Mouse (Mus musculus): Measurements from ENCODE around the gene Trim41. TPM values are rescaled to one million over a fixed set of nuclear protein-coding genes. Genes with fewer than 3 reads are reported as not detected.

Gene Trim41
- polyA plus RNA-seq, 1 experiment from 2014 or later, result 5.7 TPM

DNA sequence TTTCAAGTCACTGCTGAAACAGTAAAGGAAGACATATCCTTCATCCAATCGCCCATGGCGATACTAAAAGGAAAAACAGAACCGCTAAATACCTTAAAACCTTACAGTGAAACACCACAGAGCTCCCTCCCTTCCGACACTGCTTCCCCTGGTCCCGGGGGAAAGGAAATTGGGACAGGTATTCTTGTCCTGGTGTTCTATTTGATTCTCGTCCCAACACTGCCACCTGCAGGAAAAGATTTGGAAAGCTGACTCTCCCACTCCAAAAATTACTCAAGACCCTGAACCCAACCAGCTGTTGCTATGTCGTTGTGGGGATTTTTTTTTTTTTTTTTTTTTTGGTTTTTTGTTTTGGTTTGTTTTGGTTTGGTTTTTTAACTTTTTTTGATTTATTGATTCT, 41.7 kb downstream of the Trim41 start:
- Histone ChIP-seq H3K27me3 (ENCODE audit: control insufficient read depth, insufficient read depth, low read length) (no peaks in the 10 kb centered on the region), H3K9ac (ENCODE audit: low read length) (no peak overlapping the region), H3K36me3 (ENCODE audit: control insufficient read depth, insufficient read depth, low read length) (no peaks in the 10 kb centered on the region), H3K4me3 (replicated peaks; ENCODE audit: low read length) (0 out of 2 replicates have a peak overlapping the region, but pooled peaks have one; percentile 14), H3K4me1 (ENCODE audit: control insufficient read depth, insufficient read depth, low read length) (no peaks in the 10 kb centered on the region), H3K4me2 (ENCODE audit: low read depth, low read length) (no peak overlapping the region), H3K27ac (ENCODE audit: low read length) (no peak overlapping the region), H3K9me3 (replicated peaks; ENCODE audit: control insufficient read depth, low read length) (no peaks in the 10 kb centered on the region)
- no peak for ATAC-seq (ENCODE audit: insufficient read depth, low FRiP score)
- WGBS, result 1% methylated on average over 7 of the region's 7 CpGs

- no peaks in the 10 kb centered on the region for H3K9me3 ChIP-seq (replicated peaks; ENCODE audit: control insufficient read depth, low read length)
- H3K4me1 ChIP-seq (ENCODE audit: control insufficient read depth, insufficient read depth, low read length), result no peaks in the 10 kb centered on the region
- 34% methylated on average over 17 of the region's 17 CpGs for WGBS
- no peaks in the 10 kb centered on the region for H3K36me3 ChIP-seq (ENCODE audit: control insufficient read depth, insufficient read depth, low read length)
- H3K27me3 ChIP-seq (ENCODE audit: control insufficient read depth, insufficient read depth, low read length), result no peaks in the 10 kb centered on the region
- no peak overlapping the region for H3K9ac ChIP-seq (ENCODE audit: low read length)
- H3K27ac ChIP-seq (ENCODE audit: low read length), result no peak overlapping the region
- ATAC-seq (ENCODE audit: insufficient read depth, low FRiP score), result no peak
- H3K4me3 ChIP-seq (replicated peaks; ENCODE audit: low read length), result 0 out of 2 replicates have a peak overlapping the region, but pooled peaks have one; percentile 3
- H3K4me2 ChIP-seq (ENCODE audit: low read depth, low read length), result no peak overlapping the region
These were observed 42.5 kb downstream of the Trim41 start for GRCm38 (mm10) chr11:48774443-48775298.

- Histone ChIP-seq H3K36me3 (ENCODE audit: control insufficient read depth, insufficient read depth, low read length) (no peaks in the 10 kb centered on the region), H3K4me3 (replicated peaks; ENCODE audit: low read length) (no peak overlapping the region), H3K27me3 (ENCODE audit: control insufficient read depth, insufficient read depth, low read length) (no peaks in the 10 kb centered on the region), H3K9me3 (replicated peaks; ENCODE audit: control insufficient read depth, low read length) (no peaks in the 10 kb centered on the region), H3K4me2 (ENCODE audit: low read depth, low read length) (no peak overlapping the region), H3K9ac (ENCODE audit: low read length) (no peak overlapping the region), H3K4me1 (ENCODE audit: control insufficient read depth, insufficient read depth, low read length) (no peaks in the 10 kb centered on the region), H3K27ac (ENCODE audit: low read length) (no peak overlapping the region)
- WGBS, result 6% methylated on average over 2 of the region's 2 CpGs
- ATAC-seq (ENCODE audit: insufficient read depth, low FRiP score), result no peak
These were observed 45.5 kb downstream of the Trim41 start for GRCm38 (mm10) chr11:48771691-48772090.

GRCm38 (mm10) chr11:48767195-48767876, 49.8 kb downstream of the Trim41 start:
- H3K36me3 ChIP-seq (ENCODE audit: control insufficient read depth, insufficient read depth, low read length), result no peaks in the 10 kb centered on the region
- H3K4me3 ChIP-seq (replicated peaks; ENCODE audit: low read length), result no peak overlapping the region
- no peak for ATAC-seq (ENCODE audit: insufficient read depth, low FRiP score)
- H3K4me1 ChIP-seq (ENCODE audit: control insufficient read depth, insufficient read depth, low read length), result no peaks in the 10 kb centered on the region
- no peaks in the 10 kb centered on the region for H3K9me3 ChIP-seq (replicated peaks; ENCODE audit: control insufficient read depth, low read length)
- H3K27me3 ChIP-seq (ENCODE audit: control insufficient read depth, insufficient read depth, low read length), result no peaks in the 10 kb centered on the region
- H3K4me2 ChIP-seq (ENCODE audit: low read depth, low read length), result no peak overlapping the region
- no peak overlapping the region for H3K27ac ChIP-seq (ENCODE audit: low read length)
- 84% methylated on average over 14 of the region's 14 CpGs for WGBS
- no peak overlapping the region for H3K9ac ChIP-seq (ENCODE audit: low read length)

GRCm38 (mm10) chr11:48764119-48764518, 53.0 kb downstream of the Trim41 start:
- Histone ChIP-seq H3K27ac (ENCODE audit: low read length) (no peak overlapping the region), H3K27me3 (ENCODE audit: control insufficient read depth, insufficient read depth, low read length) (no peaks in the 10 kb centered on the region), H3K4me1 (ENCODE audit: control insufficient read depth, insufficient read depth, low read length) (no peaks in the 10 kb centered on the region), H3K9ac (ENCODE audit: low read length) (no peak overlapping the region), H3K9me3 (replicated peaks; ENCODE audit: control insufficient read depth, low read length) (no peaks in the 10 kb centered on the region), H3K4me2 (ENCODE audit: low read depth, low read length) (no peak overlapping the region), H3K36me3 (ENCODE audit: control insufficient read depth, insufficient read depth, low read length) (no peaks in the 10 kb centered on the region), H3K4me3 (replicated peaks; ENCODE audit: low read length) (no peak overlapping the region)
- ATAC-seq (ENCODE audit: insufficient read depth, low FRiP score), result no peak
- 88% methylated on average over 9 of the region's 9 CpGs for WGBS

DNA sequence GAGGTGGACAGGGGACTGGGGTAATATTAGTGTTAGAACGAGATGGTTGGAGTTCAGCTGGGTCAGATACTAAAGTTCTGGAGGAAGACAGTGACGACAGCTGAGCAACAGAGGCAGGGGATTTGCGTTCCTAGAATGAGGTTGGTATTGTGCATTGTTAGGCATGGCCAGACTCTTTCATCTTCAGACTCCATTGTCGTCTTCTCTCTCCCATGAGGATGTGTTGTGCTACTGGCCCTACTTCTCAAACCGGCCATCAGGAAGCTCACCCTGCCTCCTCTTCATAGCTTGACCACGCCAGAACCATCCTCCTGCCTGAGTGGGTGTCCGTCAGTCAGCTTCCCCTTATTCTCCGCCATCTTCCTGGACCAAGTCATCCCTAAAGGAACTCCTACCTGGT, 58.1 kb downstream of the Trim41 start:
- no peak overlapping the region for H3K4me2 ChIP-seq (ENCODE audit: low read depth, low read length)
- no peaks in the 10 kb centered on the region for H3K9me3 ChIP-seq (replicated peaks; ENCODE audit: control insufficient read depth, low read length)
- 85% methylated on average over 8 of the region's 8 CpGs for WGBS
- ATAC-seq (ENCODE audit: insufficient read depth, low FRiP score), result no peak
- no peaks in the 10 kb centered on the region for H3K4me1 ChIP-seq (ENCODE audit: control insufficient read depth, insufficient read depth, low read length)
- no peak overlapping the region for H3K9ac ChIP-seq (ENCODE audit: low read length)
- H3K27ac ChIP-seq (ENCODE audit: low read length), result no peak overlapping the region
- no peaks in the 10 kb centered on the region for H3K36me3 ChIP-seq (ENCODE audit: control insufficient read depth, insufficient read depth, low read length)
- H3K27me3 ChIP-seq (ENCODE audit: control insufficient read depth, insufficient read depth, low read length), result no peaks in the 10 kb centered on the region
- H3K4me3 ChIP-seq (replicated peaks; ENCODE audit: low read length), result no peak overlapping the region

Other genes starting within 250 kb of the Trim41 start
- gene Rack1, start 17.0 kb downstream of the Trim41 start, polyA plus RNA-seq (2015; fragmentation: Nextera tagmentation; extraction: Ambion mirVana), result 634 and 687 TPM in 2 replicates
- gene Trim7, start 8.8 kb upstream of the Trim41 start, polyA plus RNA-seq (2015; fragmentation: Nextera tagmentation; extraction: Ambion mirVana), result 1.7 and 2.6 TPM in 2 replicates
- gene Gm12184, start 9.3 kb upstream of the Trim41 start, polyA plus RNA-seq (2015; fragmentation: Nextera tagmentation; extraction: Ambion mirVana), result 0.98 and 1.5 TPM in 2 replicates
- 13.1 and 13.3 TPM in 2 replicates for gene Irgm1, start 54.3 kb upstream of the Trim41 start, polyA plus RNA-seq (2015; fragmentation: Nextera tagmentation; extraction: Ambion mirVana)
- 0.32 and 0.36 TPM in 2 replicates for gene Gm5431, start 84.9 kb upstream of the Trim41 start, polyA plus RNA-seq (2015; fragmentation: Nextera tagmentation; extraction: Ambion mirVana)
- gene Psme2b, start 128.8 kb upstream of the Trim41 start, polyA plus RNA-seq (2015; fragmentation: Nextera tagmentation; extraction: Ambion mirVana), result 3.2 and 10.3 TPM in 2 replicates
- not detected in 2 replicates for gene Olfr56, start 161.5 kb upstream of the Trim41 start, polyA plus RNA-seq (2015; fragmentation: Nextera tagmentation; extraction: Ambion mirVana)
- 1.1 and 1.4 TPM in 2 replicates for gene 9930111J21Rik1, start 162.0 kb upstream of the Trim41 start, polyA plus RNA-seq (2015; fragmentation: Nextera tagmentation; extraction: Ambion mirVana)
- not detected in 2 replicates for gene Gm12185, start 174.9 kb upstream of the Trim41 start, polyA plus RNA-seq (2015; fragmentation: Nextera tagmentation; extraction: Ambion mirVana)
- gene Tgtp1, start 176.8 kb upstream of the Trim41 start, polyA plus RNA-seq (2015; fragmentation: Nextera tagmentation; extraction: Ambion mirVana), result 2.3 TPM in 2 replicates
- 1.1 and 1.3 TPM in 2 replicates for gene 9930111J21Rik2, start 233.9 kb upstream of the Trim41 start, polyA plus RNA-seq (2015; fragmentation: Nextera tagmentation; extraction: Ambion mirVana)
- 0.41 TPM in 1 of 2 replicates, not detected in the other for gene Tgtp2, start 246.9 kb upstream of the Trim41 start, polyA plus RNA-seq (2015; fragmentation: Nextera tagmentation; extraction: Ambion mirVana)